Mouse (Mus musculus): Measurements from ENCODE around the gene Clk3. TPM values are rescaled to one million over a fixed set of nuclear protein-coding genes. Genes with fewer than 3 reads are reported as not detected.

Clk3 gene
- total RNA-seq, 1 experiment from 2014 or later: 117 TPM

GRCm38 (mm10) chr9:57774168-57774567, 8.5 kb upstream of the Clk3 start:
- ATAC-seq (ENCODE audit: extremely low read depth, insufficient number of reproducible peaks, low FRiP score, poor library complexity, severe bottlenecking): no peak

- no peak for ATAC-seq (ENCODE audit: extremely low read depth, insufficient number of reproducible peaks, low FRiP score, poor library complexity, severe bottlenecking)
Measured at GRCm38 (mm10) chr9:57773754-57774153, 8.1 kb upstream of the Clk3 start.

- ATAC-seq (ENCODE audit: extremely low read depth, insufficient number of reproducible peaks, low FRiP score, poor library complexity, severe bottlenecking): no peak
Measured at GRCm38 (mm10) chr9:57770836-57771235, 5.2 kb upstream of the Clk3 start.

GRCm38 (mm10) chr9:57770214-57770613, 4.6 kb upstream of the Clk3 start:
- ATAC-seq (ENCODE audit: extremely low read depth, insufficient number of reproducible peaks, low FRiP score, poor library complexity, severe bottlenecking): no peak

GRCm38 (mm10) chr9:57769539-57770069, 3.9 kb upstream of the Clk3 start:
- ATAC-seq (ENCODE audit: extremely low read depth, insufficient number of reproducible peaks, low FRiP score, poor library complexity, severe bottlenecking): no peak

- no peak for ATAC-seq (ENCODE audit: extremely low read depth, insufficient number of reproducible peaks, low FRiP score, poor library complexity, severe bottlenecking)
Measured at GRCm38 (mm10) chr9:57767231-57767630, 1.6 kb upstream of the Clk3 start.

- ATAC-seq (ENCODE audit: extremely low read depth, insufficient number of reproducible peaks, low FRiP score, poor library complexity, severe bottlenecking): no peak
Measured at GRCm38 (mm10) chr9:57766431-57766830, 771 bp upstream of the Clk3 start.

- ATAC-seq (ENCODE audit: extremely low read depth, insufficient number of reproducible peaks, low FRiP score, poor library complexity, severe bottlenecking): peak; percentile 66
Measured at GRCm38 (mm10) chr9:57764974-57765363, 691 bp downstream of the Clk3 start.

- no peak for ATAC-seq (ENCODE audit: extremely low read depth, insufficient number of reproducible peaks, low FRiP score, poor library complexity, severe bottlenecking)
Measured at GRCm38 (mm10) chr9:57764147-57764973, 1.3 kb downstream of the Clk3 start.

- ATAC-seq (ENCODE audit: extremely low read depth, insufficient number of reproducible peaks, low FRiP score, poor library complexity, severe bottlenecking): peak; percentile 25; the same call in 1 of the 2 replicates
Measured at GRCm38 (mm10) chr9:57762563-57762991, 3.1 kb downstream of the Clk3 start.

GRCm38 (mm10) chr9:57761563-57762551, 3.8 kb downstream of the Clk3 start:
- ATAC-seq (ENCODE audit: extremely low read depth, insufficient number of reproducible peaks, low FRiP score, poor library complexity, severe bottlenecking): no peak

GRCm38 (mm10) chr9:57760416-57761146, 5.1 kb downstream of the Clk3 start:
- ATAC-seq (ENCODE audit: extremely low read depth, insufficient number of reproducible peaks, low FRiP score, poor library complexity, severe bottlenecking): no peak

GRCm38 (mm10) chr9:57759289-57759688, 6.4 kb downstream of the Clk3 start:
- peak; percentile 51 for ATAC-seq (ENCODE audit: extremely low read depth, insufficient number of reproducible peaks, low FRiP score, poor library complexity, severe bottlenecking)

- ATAC-seq (ENCODE audit: extremely low read depth, insufficient number of reproducible peaks, low FRiP score, poor library complexity, severe bottlenecking): no peak
Measured at GRCm38 (mm10) chr9:57758528-57758927, 7.1 kb downstream of the Clk3 start.

- no peak for ATAC-seq (ENCODE audit: extremely low read depth, insufficient number of reproducible peaks, low FRiP score, poor library complexity, severe bottlenecking)
Measured at GRCm38 (mm10) chr9:57757578-57757977, 8.1 kb downstream of the Clk3 start.

GRCm38 (mm10) chr9:57750901-57751300, 14.8 kb downstream of the Clk3 start:
- ATAC-seq (ENCODE audit: extremely low read depth, insufficient number of reproducible peaks, low FRiP score, poor library complexity, severe bottlenecking): no peak

GRCm38 (mm10) chr9:57748831-57749230, 16.8 kb downstream of the Clk3 start:
- no peak for ATAC-seq (ENCODE audit: extremely low read depth, insufficient number of reproducible peaks, low FRiP score, poor library complexity, severe bottlenecking)

GRCm38 (mm10) chr9:57748137-57748536, 17.5 kb downstream of the Clk3 start:
- no peak for ATAC-seq (ENCODE audit: extremely low read depth, insufficient number of reproducible peaks, low FRiP score, poor library complexity, severe bottlenecking)

GRCm38 (mm10) chr9:57747067-57747466, 18.6 kb downstream of the Clk3 start:
- no peak for ATAC-seq (ENCODE audit: extremely low read depth, insufficient number of reproducible peaks, low FRiP score, poor library complexity, severe bottlenecking)
